Mouse (Mus musculus) c-Kit-positive CD71-positive TER-119-positive erythroid progenitor cells, embryonic 14.5 days (primary cell): ENCODE data around the gene Gm21783.
"Not testable (repeated sequence)": the region's sequence is repeated elsewhere in the genome, so short reads cannot be mapped to it uniquely, and the experiment has no call there.

Source experiments
- DNase-seq: peaks from one replicate; pipeline ENCODE4 v3.0.0-alpha.2; 2013; ENCODE audit warnings: low spot score

The Gm21783 gene

DNA sequence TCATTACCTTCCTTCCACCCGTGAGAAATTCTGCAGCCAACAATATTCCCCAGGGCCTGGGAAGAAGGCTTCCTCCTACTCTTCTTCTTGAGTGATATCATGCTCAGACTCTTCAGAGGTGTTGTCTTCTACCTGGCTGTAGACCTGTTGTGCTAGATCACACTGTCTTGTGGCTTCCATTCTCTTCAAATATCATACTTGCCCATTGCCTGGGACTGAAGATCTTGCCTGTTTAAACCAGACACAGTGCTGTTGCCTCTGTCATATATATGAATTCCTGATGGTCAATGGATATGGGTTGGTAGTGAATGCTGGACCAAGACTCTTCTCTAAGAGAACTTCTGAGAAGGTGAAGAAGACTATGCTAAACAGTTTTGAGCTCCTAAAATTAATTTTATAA, at the start of gene Gm21783:
Gene Gm21783 (minus strand): TSS at position 101 of the 400 bp plus-strand sequence.
- not testable (repeated sequence) for DNase-seq
